Mouse (Mus musculus) kidney, adult 9 months (tissue): ENCODE results near the gene Gxylt2.
A peak's percentile ranks its signal among the peaks of the same experiment; 100 is the strongest.

Experiments
- DNase-seq: peaks from one replicate; pipeline ENCODE4 v3.0.0; 2022

Gxylt2 gene

GRCm38 (mm10) chr6:100716817-100717216 is 12.3 kb downstream of the Gxylt2 start:
- no peak for DNase-seq

GRCm38 (mm10) chr6:100720098-100720501 is 15.6 kb downstream of the Gxylt2 start:
- no peak for DNase-seq

- no peak for DNase-seq
Measured at GRCm38 (mm10) chr6:100720882-100721721, 16.6 kb downstream of the Gxylt2 start.

GRCm38 (mm10) chr6:100731996-100732375 is 27.5 kb downstream of the Gxylt2 start:
- peak; percentile 27 for DNase-seq

- no peak for DNase-seq
Measured at GRCm38 (mm10) chr6:100732376-100733021, 28.0 kb downstream of the Gxylt2 start.

- no peak for DNase-seq
Measured at GRCm38 (mm10) chr6:100733218-100733617, 28.7 kb downstream of the Gxylt2 start.

GRCm38 (mm10) chr6:100734321-100734720 is 29.8 kb downstream of the Gxylt2 start:
- DNase-seq, result no peak

GRCm38 (mm10) chr6:100758431-100759208 is 54.1 kb downstream of the Gxylt2 start:
- no peak for DNase-seq

- DNase-seq, result no peak
Measured at GRCm38 (mm10) chr6:100767756-100768155, 63.2 kb downstream of the Gxylt2 start.

- no peak for DNase-seq
Measured at GRCm38 (mm10) chr6:100775923-100776505, 71.5 kb downstream of the Gxylt2 start.

GRCm38 (mm10) chr6:100778595-100778994 is 74.1 kb downstream of the Gxylt2 start:
- no peak for DNase-seq

- DNase-seq, result no peak
Measured at GRCm38 (mm10) chr6:100780421-100780820, 75.9 kb downstream of the Gxylt2 start.

GRCm38 (mm10) chr6:100781644-100782043 is 77.1 kb downstream of the Gxylt2 start:
- peak; percentile 18 for DNase-seq

GRCm38 (mm10) chr6:100787726-100788125 is 83.2 kb downstream of the Gxylt2 start:
- no peak for DNase-seq

- DNase-seq, result no peak
Measured at GRCm38 (mm10) chr6:100789161-100789560, 84.6 kb downstream of the Gxylt2 start.

GRCm38 (mm10) chr6:100792055-100792659 is 87.6 kb downstream of the Gxylt2 start:
- no peak for DNase-seq

- no peak for DNase-seq
Measured at GRCm38 (mm10) chr6:100792973-100793769, 88.6 kb downstream of the Gxylt2 start.

GRCm38 (mm10) chr6:100795797-100796196 is 91.3 kb downstream of the Gxylt2 start:
- DNase-seq, result peak; percentile 51

- DNase-seq, result no peak
Measured at GRCm38 (mm10) chr6:100799290-100799689, 94.8 kb downstream of the Gxylt2 start.

GRCm38 (mm10) chr6:100799766-100800165 is 95.2 kb downstream of the Gxylt2 start:
- DNase-seq, result no peak

- DNase-seq, result peak; percentile 27
Measured at GRCm38 (mm10) chr6:100800497-100800955, 96.0 kb downstream of the Gxylt2 start.
